Mouse (Mus musculus): Measurements from ENCODE around the gene Klhdc1.

The Klhdc1 gene

GRCm38 (mm10) chr12:69240876-69241275 is at the start of gene Klhdc1:
Gene Klhdc1, plus strand, starts transcription at chr12:69241176.
- no peak for DNase-seq (ENCODE audit: low spot score in 2 of 2)

DNA sequence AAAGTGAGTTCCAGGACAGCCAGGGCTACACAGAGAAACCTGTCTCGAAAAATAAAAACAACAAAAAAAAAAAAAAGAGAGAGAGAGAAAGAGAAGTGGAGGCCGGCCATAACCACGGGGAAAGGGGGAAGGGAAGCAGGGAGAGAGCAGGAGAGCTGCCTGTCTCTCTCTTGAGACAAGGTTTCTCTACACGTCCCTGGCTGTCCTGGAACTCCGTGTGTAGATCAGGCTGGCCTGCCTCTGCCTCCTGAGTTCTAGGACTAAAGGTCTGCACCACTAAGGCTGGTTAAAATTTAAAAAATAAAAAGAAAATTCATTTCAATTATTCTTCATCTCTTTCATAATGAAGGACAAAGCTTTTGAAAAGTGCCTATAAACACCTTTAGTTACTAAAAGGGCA is 49.6 kb upstream of the Klhdc1 start:
- DNase-seq (ENCODE audit: low spot score in 2 of 2), result no peak

GRCm38 (mm10) chr12:69192637-69193036 is 48.3 kb upstream of the Klhdc1 start:
- no peak for DNase-seq (ENCODE audit: low spot score in 2 of 2)

GRCm38 (mm10) chr12:69196444-69197377 is 44.3 kb upstream of the Klhdc1 start, which contains the start of gene Gm49383:
Gene Gm49383, minus strand, starts transcription at chr12:69197104.
- peak; percentile 57 to 62 for DNase-seq (ENCODE audit: low spot score in 2 of 2)

DNA sequence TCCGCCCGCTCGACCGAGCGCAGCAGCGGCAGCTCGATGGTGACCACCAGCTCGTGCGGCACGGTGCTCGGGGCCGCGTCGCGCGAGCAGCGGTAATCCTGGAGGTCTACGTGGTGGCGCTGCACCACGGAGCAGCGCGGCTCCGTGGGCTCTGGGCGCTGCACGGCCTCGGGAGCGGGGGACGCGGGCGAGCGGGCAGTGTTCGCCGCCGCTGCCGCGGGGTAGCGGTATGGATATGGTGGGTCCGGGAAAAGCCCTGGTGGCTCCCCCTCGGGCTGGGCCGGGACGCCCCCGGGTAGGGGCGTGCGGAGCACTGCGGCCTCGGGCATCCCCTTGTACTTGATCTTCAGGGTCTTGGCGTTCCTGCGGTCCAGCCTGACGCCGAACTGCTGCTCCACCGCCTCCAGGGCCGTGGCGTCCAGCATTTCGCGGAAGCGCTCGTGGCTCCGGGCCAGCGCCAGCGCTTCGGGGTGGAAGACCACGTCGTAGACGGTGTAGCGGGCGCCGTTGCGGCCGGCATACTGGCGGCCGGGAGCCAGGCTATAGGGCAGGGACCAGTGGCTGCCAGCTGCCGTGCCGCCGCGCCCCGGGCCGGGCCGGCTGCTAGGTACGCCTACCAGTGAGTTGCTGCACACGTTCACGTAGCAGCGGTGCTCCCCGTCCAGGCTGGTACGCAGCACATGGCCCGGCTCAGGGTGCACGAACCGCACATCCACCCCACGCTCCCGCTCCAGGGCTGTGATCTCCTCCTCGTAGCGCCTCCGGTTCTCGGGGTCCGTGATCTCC is 43.4 kb upstream of the Klhdc1 start:
- DNase-seq (ENCODE audit: low spot score in 2 of 2), result peak; percentile 11 to 22

GRCm38 (mm10) chr12:69198164-69198535 is 42.8 kb upstream of the Klhdc1 start, which contains the start of gene Dnaaf2:
Gene Dnaaf2, minus strand, starts transcription at chr12:69198429.
- peak; percentile 52 to 61 for DNase-seq (ENCODE audit: low spot score in 2 of 2)

- DNase-seq (ENCODE audit: low spot score in 2 of 2), result no peak
Observed at GRCm38 (mm10) chr12:69198985-69199384, 42.0 kb upstream of the Klhdc1 start.

GRCm38 (mm10) chr12:69204052-69204833 is 36.7 kb upstream of the Klhdc1 start, which contains the start of gene Gm49384:
Gene Gm49384, minus strand, starts transcription at chr12:69204267.
- DNase-seq (ENCODE audit: low spot score in 2 of 2), result no peak

DNA sequence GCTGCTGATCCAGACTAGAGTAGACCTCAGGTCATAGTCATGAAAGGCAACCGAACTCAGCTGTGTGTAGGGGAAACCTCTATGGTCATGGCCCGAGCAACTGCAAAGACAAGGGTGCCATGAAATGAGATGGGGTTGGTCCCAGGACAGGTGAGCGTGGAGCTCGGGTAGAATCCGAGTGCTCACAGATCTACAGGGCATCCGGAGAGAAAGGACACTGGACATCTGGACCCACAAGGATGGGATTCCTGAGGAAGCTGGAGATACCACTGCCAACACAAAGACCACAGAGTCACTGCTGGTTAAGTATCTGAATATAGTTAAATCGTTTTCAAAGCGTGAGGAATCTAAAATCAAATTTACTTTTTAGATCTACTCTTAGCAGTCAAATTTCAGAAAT is 33.6 kb upstream of the Klhdc1 start:
- no peak for DNase-seq (ENCODE audit: low spot score in 2 of 2)

GRCm38 (mm10) chr12:69207926-69208325 is 33.0 kb upstream of the Klhdc1 start:
- DNase-seq (ENCODE audit: low spot score in 2 of 2), result no peak

DNA sequence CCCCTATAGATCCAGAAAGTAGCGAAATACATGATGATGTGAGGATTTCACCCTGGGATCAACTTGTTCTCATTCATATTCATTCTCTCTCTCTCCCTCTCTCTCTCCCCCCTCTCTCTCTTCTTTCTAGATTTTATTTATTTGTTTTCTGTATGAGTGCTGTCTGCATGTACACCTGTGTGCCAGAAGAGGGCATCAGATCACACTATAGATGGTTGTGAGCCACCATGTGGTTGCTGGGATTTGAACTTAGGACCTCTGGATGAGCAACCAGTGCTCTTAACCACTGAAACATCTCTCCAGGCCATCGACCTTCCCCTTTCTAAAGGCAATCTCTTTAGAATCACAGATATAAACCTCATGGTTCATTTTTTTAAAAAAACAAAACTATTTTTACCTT is 32.5 kb upstream of the Klhdc1 start:
- DNase-seq (ENCODE audit: low spot score in 2 of 2), result no peak

DNA sequence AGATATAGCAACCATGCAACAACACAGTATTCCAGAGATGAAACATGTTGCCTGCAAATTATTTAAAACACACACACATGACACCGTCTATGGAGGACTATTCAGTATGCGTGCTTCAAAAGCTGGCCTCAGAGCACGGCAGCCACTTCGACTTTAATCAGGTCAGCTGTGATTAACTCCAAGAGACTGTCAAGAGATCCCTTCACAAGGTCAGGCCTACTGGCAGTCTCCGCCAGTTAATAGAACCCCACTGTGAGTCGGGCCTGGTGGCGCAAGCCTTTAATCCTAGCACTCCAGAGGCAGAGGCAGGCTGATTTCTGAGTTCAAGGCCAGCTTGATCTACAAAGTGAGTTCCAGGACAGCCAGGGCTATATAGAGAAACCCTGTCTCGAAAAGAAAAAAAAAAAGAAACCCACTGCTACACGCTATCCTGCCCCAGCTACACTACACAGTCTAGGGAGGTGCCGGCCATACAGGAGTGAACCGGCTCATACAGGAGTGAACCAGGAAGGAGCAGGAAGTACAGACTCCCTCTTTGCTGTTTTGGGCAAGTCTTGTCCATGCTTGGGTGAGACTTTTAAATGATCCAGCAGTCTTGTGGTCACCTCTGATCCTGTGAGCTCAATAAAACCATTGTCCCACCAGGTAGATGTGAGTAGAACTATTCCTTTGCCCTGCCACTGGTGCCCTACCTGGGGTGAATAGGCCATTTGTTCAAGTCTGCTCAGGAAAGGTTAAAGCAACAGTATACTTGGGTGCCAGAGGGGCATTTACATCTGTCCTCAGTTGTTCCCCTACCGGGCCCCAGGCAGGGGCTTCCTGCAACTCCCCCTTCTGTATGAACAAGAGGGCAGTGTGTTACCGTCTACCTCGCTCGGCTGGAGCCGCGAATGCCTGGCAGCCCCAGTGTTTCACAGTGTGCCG is 30.7 kb upstream of the Klhdc1 start:
- no peak for DNase-seq (ENCODE audit: low spot score in 2 of 2)

DNA sequence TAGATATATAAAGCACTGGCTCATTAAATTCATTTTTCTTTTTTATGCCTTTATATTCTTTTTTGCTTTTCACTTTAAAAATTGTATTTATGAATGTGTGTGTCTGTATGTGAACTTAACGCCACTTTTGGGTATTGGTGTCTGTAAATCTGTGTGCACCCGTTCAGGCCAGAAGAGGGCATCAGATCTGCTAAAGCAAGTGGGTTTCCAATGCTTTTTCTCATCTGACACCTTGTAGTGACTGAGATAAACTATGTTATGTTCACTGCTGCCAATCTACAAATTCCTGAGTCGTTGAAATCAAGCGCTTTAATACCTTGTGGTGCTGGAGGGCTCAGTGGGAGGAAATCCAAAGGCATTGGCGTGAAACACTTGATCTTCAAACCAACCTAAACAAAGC is 29.9 kb upstream of the Klhdc1 start:
- DNase-seq (ENCODE audit: low spot score in 2 of 2), result no peak

GRCm38 (mm10) chr12:69213186-69213777 is 27.7 kb upstream of the Klhdc1 start:
- no peak for DNase-seq (ENCODE audit: low spot score in 2 of 2)

DNA sequence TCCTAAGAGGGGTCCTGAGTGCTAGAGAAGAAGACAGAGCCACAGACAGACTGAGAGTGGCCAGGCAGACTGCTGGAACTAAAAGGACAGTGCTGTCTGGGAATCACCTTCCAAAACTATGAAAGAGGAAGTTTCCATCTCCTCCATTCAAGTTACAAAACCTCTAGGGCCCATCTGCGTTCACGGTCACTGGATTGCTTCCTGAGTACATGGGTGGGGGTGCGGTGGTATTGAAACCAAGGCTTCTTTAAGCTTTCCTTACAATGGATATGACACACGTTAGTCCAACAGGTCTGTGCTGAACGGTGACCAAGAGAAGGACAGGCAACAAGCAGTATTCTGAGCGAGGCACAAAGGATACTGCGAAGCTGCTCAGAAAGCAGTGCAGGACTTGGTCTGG is 26.6 kb upstream of the Klhdc1 start:
- no peak for DNase-seq (ENCODE audit: low spot score in 2 of 2)

- peak; percentile 26 to 47 for DNase-seq (ENCODE audit: low spot score in 2 of 2)
Observed at GRCm38 (mm10) chr12:69215000-69215785, 25.8 kb upstream of the Klhdc1 start.

DNA sequence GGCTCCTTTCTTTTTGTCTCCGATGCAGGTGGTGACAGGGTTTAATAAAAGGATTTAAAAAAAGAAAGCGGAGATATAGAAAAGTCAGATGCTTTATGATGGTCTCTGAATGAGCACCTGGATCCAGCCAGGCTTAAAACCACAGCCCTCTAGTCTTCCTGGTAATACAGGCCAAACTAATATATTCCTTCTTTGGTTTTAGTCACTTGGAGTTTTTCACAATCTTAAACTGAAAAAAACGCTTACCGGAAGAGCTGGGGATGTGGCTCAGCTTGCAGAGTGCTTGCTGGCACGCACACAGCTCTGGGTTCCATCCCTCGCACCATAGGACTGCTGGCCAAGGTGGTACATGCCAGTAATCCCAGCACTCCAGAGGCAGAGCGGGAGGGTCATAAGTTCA is 24.4 kb upstream of the Klhdc1 start:
- DNase-seq (ENCODE audit: low spot score in 2 of 2), result no peak

DNA sequence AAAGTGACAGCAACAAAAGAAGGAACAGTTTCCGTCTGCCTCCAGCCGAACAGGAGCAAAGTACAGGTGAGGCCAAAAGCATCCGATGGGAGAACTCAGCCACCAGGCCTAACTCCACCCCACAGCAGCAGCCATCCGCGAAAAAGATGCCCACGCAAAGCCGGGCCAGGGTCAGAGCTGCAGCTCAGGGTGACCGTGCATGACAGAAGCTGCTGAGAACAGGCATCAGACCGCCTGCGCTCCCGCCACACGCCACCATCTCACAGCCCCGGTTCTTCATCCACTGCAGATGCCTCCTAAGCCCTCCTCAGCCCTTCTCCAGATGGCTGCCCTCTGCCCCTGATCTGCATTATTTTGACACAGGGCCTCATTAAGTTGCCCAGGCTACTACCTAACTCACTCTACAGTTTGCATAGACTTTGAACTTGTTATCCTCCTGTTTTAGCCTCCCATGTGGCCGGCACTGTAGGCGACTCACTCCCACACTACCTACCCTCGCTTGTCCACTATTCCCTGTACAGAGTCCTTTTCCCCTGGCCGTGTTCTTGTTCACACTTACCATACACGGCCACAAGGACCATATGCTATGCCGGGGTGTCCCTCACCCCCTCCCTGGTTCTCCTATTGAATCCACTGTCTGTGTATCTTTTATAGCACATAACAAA is 20.2 kb upstream of the Klhdc1 start:
- DNase-seq (ENCODE audit: low spot score in 2 of 2), result no peak

All from right cerebral cortex, postnatal 36 days (tissue).